14 mouse cellular contexts compared by ENCODE assay signal in the genomic region with DNA sequence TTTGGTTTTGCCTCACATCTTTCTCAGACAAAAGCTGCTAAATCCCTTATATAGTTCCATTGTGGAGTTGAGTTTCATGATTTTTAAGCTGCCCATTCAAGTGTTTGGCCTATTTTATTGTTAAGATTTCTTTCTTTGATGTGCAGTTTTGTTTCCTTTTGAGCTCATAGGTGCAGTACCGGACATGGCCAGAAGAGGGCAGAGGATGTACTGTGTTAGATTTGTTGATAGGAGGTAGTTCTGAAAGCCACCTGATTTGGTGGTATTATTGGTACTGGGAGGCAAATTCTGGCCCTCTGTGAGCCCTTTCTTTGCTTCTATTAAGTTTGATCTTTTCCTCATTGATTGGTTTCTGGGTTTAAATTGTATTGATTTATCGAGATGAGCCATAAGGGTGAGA. TPM values are rescaled to one million over a fixed set of nuclear protein-coding genes. Genes with fewer than 3 reads are reported as not detected.
DNase-seq lines count a peak whose midpoint lies in the region; ATAC-seq and TF ChIP-seq lines count a peak whose summit lies in the region.
"Not testable (repeated sequence)": the region's sequence is repeated elsewhere in the genome, so short reads cannot be mapped to it uniquely, and the experiment has no call there.
"Had no signal": no experiment of that assay in that cellular context is flagged by ENCODE, and none has a peak within 500 bp of the region (broad histone marks: within the 10 kb centered on the region; RNA-seq: fewer than 3 reads in every experiment).

No protein-coding gene starts in this region.

- TF ChIP-seq RAD21 in MEL (IDR thresholded peaks at IDR 0.05; ENCODE audit: low read depth, low read length), result not testable (repeated sequence)

- WGBS in cerebellum, adult 2 months, result 0% methylated on average over 1 of the region's 2 CpGs
- 0% methylated on average over 1 of the region's 2 CpGs for WGBS in lung, embryonic 14.5 days

- H3K27me3 ChIP-seq in MEL (ENCODE audit: control insufficient read depth in 1 of 2, insufficient read depth in 2 of 2, low read length in 2 of 2); cerebellum, adult 2 months (ENCODE audit: control insufficient read depth, insufficient read depth, low read length); lung, embryonic 14.5 days (ENCODE audit: insufficient read depth, low read length): not testable (repeated sequence)

- not testable (repeated sequence) for H3K4me3 ChIP-seq in MEL (ENCODE audit: control insufficient read depth in 1 of 2, insufficient read depth in 1 of 2, low read depth in 2 of 2, low read length in 2 of 2); cerebellum, adult 2 months (replicated peaks; ENCODE audit: insufficient read depth, low read depth, low read length); gastrocnemius, adult 2 months; lung, embryonic 14.5 days (ENCODE audit: low read depth, low read length)

- H3K36me3 ChIP-seq in MEL (ENCODE audit: control insufficient read depth in 1 of 2, insufficient read depth in 2 of 2, low read length in 2 of 2); lung, embryonic 14.5 days (ENCODE audit: insufficient read depth): not testable (repeated sequence)

- H3K4me2 ChIP-seq in lung, embryonic 14.5 days, result not testable (repeated sequence)

- not testable (repeated sequence) for H3K9ac ChIP-seq in MEL (ENCODE audit: control insufficient read depth, low read depth, low read length, poor library complexity, severe bottlenecking); lung, embryonic 14.5 days

- peak; percentile 1 for DNase-seq in MEL (ENCODE audit: low read depth, low spot score)
- peak; percentile 25 to 64 for DNase-seq in cerebellum, adult 2 months
- peak; percentile 43 for DNase-seq in gastrocnemius, adult 2 months
- peak; percentile 1 for DNase-seq in induced T-regulatory cell, adult 2 months (ENCODE audit: low read depth)
- DNase-seq in layer of hippocampus, adult 9-11 months, result peak; percentile 10
- not testable (repeated sequence) for DNase-seq in lung, embryonic 14.5 days
- peak; percentile 49 to 63 for DNase-seq in right cerebral cortex, postnatal 10 days (ENCODE audit: low spot score in 2 of 2)
- DNase-seq in thymus, postnatal 36 days, result peak; percentile 52 to 64

- peak in 1 of 3 experiments; percentile 10; a peak in 2 of 6 replicates for TF ChIP-seq CTCF in MEL (IDR thresholded peaks at IDR 0.05 in 2 of 3, conservative IDR thresholded peaks at IDR 0.05 in 1 of 3; ENCODE audit: control insufficient read depth in 1 of 3, insufficient read depth in 1 of 3, low read depth in 2 of 3, low read length in 3 of 3, poor library complexity in 1 of 3, severe bottlenecking in 1 of 3)
- not testable (repeated sequence) for TF ChIP-seq CTCF in cerebellum, adult 2 months (IDR thresholded peaks at IDR 0.05; ENCODE audit: borderline replicate concordance, insufficient read depth, low read depth, low read length)
- peak; percentile 58 for TF ChIP-seq CTCF in gastrocnemius, adult 2 months (IDR thresholded peaks at IDR 0.05)
- TF ChIP-seq CTCF in lung, embryonic 14.5 days (IDR thresholded peaks at IDR 0.05; ENCODE audit: low read depth), result peak; percentile 48; the same call in 1 of the 2 replicates

- H3K9me3 ChIP-seq in MEL (replicated peaks; ENCODE audit: insufficient read depth, low read length); lung, embryonic 14.5 days (ENCODE audit: low read depth, low read length): not testable (repeated sequence)

- not testable (repeated sequence) for TF ChIP-seq POLR2A in MEL (IDR thresholded peaks at IDR 0.05; ENCODE audit: control insufficient read depth in 1 of 2, insufficient read depth in 1 of 2, low read depth in 1 of 2, low read length in 2 of 2, poor library complexity in 1 of 2); cerebellum, adult 2 months (IDR thresholded peaks at IDR 0.05; ENCODE audit: borderline replicate concordance, insufficient read depth, low read length)

- not testable (repeated sequence) for H3K27ac ChIP-seq in MEL (ENCODE audit: control insufficient read depth, low read depth, low read length); cerebellum, adult 2 months (ENCODE audit: insufficient read depth, low read length); gastrocnemius, adult 2 months; lung, embryonic 14.5 days (ENCODE audit: low read depth)

- not testable (repeated sequence) for H3K79me2 ChIP-seq in MEL (ENCODE audit: control insufficient read depth, insufficient read depth, low read length, poor library complexity)

- H3K4me1 ChIP-seq in MEL (ENCODE audit: control insufficient read depth in 1 of 2, insufficient read depth in 2 of 2, low read length in 2 of 2); cerebellum, adult 2 months (ENCODE audit: control insufficient read depth, insufficient read depth, low read length); lung, embryonic 14.5 days (ENCODE audit: insufficient read depth): not testable (repeated sequence)

- intact Hi-C loops in gastrocnemius, adult 2 months (cut with DNase I), result not testable (repeated sequence)

- ATAC-seq in lung, embryonic 14.5 days (ENCODE audit: insufficient read depth), result not testable (repeated sequence)

- TF ChIP-seq EP300 in MEL (IDR thresholded peaks at IDR 0.05; ENCODE audit: low read depth in 1 of 2, low read length in 2 of 2), result not testable (repeated sequence)

TF ChIP-seq in MEL, 35 proteins besides CTCF, POLR2A, EP300 and RAD21:
- TF ChIP-seq SMC3 (IDR thresholded peaks at IDR 0.05; ENCODE audit: low read depth, low read length), result 0 out of 2 replicates have a peak, but pooled peaks have one; percentile 8
TF ChIP-seq in MEL: peak in this region for 1; not testable (repeated sequence) for 34.

RNA-seq across cellular contexts. Expression of a gene that starts 7.8 kb away (rescaled TPM):
- total RNA-seq in MEL (2012; rRNA removed), result not detected in 2 replicates
- polyA plus RNA-seq in MEL (2012; ENCODE audit: insufficient read depth in 1 of 2, insufficient read length in 2 of 2, low read depth in 1 of 2, low replicate concordance in 2 of 2, missing spikeins in 1 of 2), result not detected
- 296 and 324 TPM in 2 replicates for polyA plus RNA-seq in cerebellum, adult 2 months (2012; rRNA removed)
- total RNA-seq in gastrocnemius, adult 2 months (2021), result 1 to 10 TPM; 3.7 to 9.0 TPM
- polyA plus RNA-seq in lung, embryonic 14.5 days (2014; fragmentation: Nextera tagmentation; extraction: Ambion mirVana), result 29.7 and 30.8 TPM in 2 replicates

RNA-seq across cellular contexts. Expression of a gene that starts 8.8 kb away (rescaled TPM):
- not detected in 2 replicates for total RNA-seq in MEL (2012; rRNA removed)
- polyA plus RNA-seq in MEL (2012; ENCODE audit: insufficient read depth in 1 of 2, insufficient read length in 2 of 2, low read depth in 1 of 2, low replicate concordance in 2 of 2, missing spikeins in 1 of 2), result not detected
- not detected in 2 replicates for polyA plus RNA-seq in cerebellum, adult 2 months (2012; rRNA removed)
- not detected for total RNA-seq in gastrocnemius, adult 2 months (2021)
- polyA plus RNA-seq in lung, embryonic 14.5 days (2014; fragmentation: Nextera tagmentation; extraction: Ambion mirVana), result not detected in 2 replicates
- total RNA-seq: CH12.LX had no signal
- polyA plus RNA-seq: activated CD4-positive, CD25-positive, alpha-beta regulatory T cell, adult 4 months; heart, embryonic 11.5 days; intestine, embryonic 14.5 days; limb, embryonic 13.5 days; neural tube, embryonic 13.5 days had no signal

RNA-seq across cellular contexts. Expression of a gene that starts 43.5 kb away (rescaled TPM):
- not detected in 2 replicates for total RNA-seq in MEL (2012; rRNA removed)
- polyA plus RNA-seq in MEL (2012; ENCODE audit: insufficient read depth in 1 of 2, insufficient read length in 2 of 2, low read depth in 1 of 2, low replicate concordance in 2 of 2, missing spikeins in 1 of 2), result not detected
- polyA plus RNA-seq in cerebellum, adult 2 months (2012; rRNA removed), result 362 and 398 TPM in 2 replicates
- 10 to 100 TPM; 55.5 to 73.8 TPM for total RNA-seq in gastrocnemius, adult 2 months (2021)
- polyA plus RNA-seq in lung, embryonic 14.5 days (2014; fragmentation: Nextera tagmentation; extraction: Ambion mirVana), result 79.7 and 79.9 TPM in 2 replicates

Comparison
In these comparisons a context has a peak if more than half of its experiments do, and no peak if none do; other contexts are left out.
1. RNA of a gene that starts 7.8 kb away (polyA plus RNA-seq): 296 to 324 TPM in cerebellum, adult 2 months and 29.7 to 30.8 TPM in lung, embryonic 14.5 days; not detected in MEL; every median in the first group is over 10 times any median in the second.
2. RNA of a gene that starts 43.5 kb away (polyA plus RNA-seq): 362 to 398 TPM in cerebellum, adult 2 months and 79.7 to 79.9 TPM in lung, embryonic 14.5 days; not detected in MEL; every median in the first group is over 10 times any median in the second.